Mouse (Mus musculus): ENCODE measurements at regions not wholly inside any gene's neighbourhood (a gene's known extent, or its start where the extent isn't known, plus 50 kb on each side); places are given as distances from the start of the nearest gene placed in this dataset.
A peak's percentile ranks its signal among the peaks of the same experiment; 100 is the strongest.
"Not testable (repeated sequence)": the region's sequence is repeated elsewhere in the genome, so short reads cannot be mapped to it uniquely, and the experiment has no call there.

DNA sequence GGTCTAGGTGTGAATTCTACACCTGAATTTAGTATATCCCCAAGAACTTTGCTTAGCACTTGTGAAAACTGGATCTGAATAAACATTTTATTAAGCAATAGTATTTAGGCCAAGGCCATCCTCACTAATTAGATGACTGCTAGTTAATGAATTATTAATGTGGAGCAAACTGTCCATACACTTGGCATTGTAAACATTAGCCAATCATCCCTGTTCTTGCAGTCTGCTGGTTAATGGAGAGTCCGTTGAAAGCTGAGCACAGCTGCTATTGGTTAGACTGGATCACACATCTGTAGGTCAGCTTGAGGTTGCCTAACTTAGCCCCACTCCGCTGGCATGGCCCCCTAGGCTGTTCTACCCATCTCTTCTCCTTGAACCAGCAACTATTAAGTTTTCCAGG lies 826.2 kb upstream of the 4930452B06Rik start:
- no peak for DNase-seq

DNA sequence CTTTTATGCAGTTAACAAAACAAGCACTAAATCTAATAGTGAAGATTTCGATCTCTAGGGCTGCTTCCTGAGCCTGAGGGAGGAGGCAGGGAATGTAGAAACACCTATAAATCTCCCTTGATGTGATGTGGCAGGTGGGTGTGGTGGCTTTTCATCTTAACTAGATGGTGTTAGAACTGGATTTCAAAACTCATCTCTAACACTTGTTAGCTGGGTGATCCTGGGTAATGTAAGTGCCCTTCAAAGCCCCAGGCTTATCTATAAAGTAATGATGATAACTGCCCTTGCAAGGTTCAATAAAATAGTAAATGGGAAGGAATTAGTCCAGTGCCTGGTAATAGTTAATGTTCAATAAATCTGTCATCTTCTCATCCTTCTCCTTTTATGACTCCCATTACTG lies 822.5 kb upstream of the 4930452B06Rik start:
- no peak for DNase-seq

DNA sequence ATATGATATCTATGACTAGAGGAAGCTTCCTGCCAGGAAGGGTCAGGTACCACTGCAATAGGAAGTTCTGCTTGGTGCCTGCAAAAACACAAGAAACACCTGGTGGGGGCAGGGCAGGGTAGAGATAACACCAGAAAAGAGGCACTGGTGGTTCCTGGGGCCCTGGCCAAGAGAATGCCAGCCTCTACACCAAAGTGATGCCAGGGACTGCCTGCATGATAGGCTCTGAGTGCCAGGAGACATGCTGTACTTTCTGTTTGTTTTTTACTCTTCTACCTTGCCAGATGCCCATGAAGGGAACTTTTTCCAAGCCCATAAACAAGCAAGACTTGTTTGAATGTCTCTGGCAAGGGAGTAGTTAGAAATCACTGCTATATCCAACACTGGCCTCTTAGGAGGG lies 812.9 kb upstream of the 4930452B06Rik start:
- no peak for DNase-seq

DNA sequence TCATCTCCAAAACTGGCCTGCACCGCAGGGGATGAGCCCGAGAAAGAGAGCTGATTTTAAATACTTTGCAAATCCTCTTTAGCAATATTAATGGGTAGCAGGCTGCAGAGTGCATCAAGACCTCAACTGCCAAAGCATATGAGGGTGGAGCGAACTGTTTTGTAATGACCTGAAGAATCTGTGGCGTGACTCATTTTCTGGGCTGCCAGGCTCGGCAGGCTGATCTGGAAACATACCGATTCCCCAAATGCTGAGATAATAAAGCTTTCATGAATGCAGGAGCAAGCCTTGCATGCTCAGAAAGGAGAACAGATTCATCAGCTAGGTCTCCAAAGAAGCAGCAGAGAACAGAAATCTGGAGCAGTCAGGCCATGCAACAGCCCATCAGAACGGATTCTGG lies 809.1 kb upstream of the 4930452B06Rik start:
- peak; percentile 18 for DNase-seq

DNA sequence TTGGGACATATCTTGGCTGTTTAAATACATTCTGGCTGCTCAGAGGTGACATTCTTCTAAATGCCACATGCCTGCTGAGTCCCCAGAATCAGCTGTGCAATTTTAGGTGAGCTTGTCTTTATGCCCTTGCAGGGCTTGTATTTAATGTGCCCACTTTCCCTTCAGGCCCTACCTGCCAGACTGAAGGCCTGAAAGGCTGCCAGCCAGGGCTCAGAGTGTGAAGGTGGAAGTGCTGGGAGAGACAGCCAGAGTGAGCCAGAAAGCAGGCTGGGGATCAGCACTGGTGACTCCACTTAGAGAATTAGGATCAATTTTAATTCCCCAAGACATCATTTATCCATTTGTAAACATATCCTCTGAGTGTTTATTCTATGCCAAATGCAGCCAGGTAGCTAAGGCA lies 803.6 kb upstream of the 4930452B06Rik start:
- no peak for DNase-seq

DNA sequence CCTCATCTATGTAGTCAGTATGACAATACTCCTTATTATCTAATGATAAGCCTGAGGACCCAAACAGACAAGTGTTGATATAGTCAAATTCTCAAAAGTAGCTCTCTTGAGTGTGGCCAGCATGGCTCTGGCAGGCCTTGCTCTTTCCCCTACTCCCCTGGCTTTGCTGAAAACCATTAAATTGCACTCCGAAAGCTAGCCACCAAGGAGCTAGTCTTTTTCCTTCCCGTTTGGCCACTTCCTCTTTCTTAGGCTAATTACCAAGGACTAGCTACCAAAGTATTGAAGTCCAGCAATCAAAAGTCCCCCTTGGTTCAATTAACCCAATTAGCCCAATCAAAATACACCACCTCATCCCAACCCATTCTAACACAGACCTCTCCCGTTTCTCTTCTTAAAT lies 802.6 kb upstream of the 4930452B06Rik start:
- no peak for DNase-seq

DNA sequence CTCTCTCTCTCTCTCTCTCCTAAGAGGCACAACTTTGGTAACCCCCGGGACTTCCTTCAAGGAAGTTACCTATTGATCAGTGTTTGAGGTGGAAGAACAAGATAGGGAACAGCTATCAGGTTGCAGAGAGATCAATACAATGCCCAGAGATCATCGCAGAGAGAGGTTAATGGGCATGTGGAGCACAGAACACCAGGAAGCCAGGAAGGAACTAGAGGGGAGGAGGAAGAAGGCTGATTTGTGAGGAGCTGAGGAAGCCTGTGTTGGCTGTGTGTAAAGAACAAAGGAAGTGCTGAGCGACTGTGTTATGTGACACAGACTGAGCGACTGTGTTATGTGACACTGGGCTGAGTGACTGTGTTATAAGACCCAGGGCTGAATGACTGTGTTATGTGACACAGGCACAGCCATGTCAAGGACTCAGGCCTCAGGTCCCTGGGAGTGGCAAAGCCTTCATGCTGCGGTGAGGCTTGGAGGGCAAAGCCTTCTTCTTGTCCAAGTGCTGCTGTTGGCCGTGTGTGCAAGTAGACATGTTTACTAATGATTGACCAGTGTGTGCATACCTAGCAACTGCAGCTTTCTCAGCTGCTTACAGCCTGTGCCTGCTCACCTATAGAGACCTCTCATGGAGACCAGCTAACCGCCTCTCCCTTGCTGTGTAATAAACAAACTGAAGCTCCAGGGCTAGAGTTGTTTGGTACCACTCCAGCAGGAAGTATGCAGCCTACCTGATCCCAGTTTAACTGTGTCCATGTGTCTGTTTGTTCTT lies 801.8 kb upstream of the 4930452B06Rik start:
- DNase-seq, result no peak

DNA sequence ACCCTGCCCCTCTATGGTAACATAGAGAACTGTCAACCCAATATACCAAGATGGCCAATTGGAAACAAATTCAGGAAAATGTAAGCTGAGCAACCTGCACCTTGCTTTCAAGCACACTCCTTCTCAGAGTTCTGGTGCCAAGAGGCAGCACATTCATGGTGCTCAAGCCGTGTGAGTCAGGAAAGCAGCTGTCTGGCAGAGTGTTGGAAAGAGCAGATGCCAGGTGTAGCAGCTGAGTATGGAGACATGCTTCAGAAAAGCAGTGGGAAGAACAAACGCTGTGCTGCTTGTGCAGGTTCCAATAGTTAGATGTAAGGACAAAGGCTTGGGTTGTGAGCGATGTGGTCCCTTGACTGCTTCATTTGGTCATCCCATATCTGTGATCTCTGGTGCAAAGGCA lies 794.0 kb upstream of the 4930452B06Rik start:
- no peak for DNase-seq

DNA sequence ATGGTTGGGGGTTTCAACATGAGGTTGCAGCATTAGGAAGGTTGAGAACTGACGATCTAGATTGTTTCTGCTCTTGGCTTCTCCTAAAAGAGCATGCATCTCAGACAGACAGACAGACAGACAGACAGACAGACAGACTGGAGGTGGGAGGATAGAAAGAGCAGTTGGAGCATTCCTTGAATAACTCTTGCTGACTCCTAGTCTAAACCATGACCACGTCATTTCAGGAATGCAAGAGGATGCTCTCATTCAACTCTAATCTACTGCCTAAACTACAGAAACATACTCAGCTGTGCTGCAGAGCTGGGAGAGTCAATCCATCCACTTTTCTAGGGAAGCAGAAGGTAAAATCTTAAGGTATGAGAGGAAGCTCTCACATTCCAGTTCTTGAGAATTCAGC lies 792.8 kb upstream of the 4930452B06Rik start:
- DNase-seq, result no peak

DNA sequence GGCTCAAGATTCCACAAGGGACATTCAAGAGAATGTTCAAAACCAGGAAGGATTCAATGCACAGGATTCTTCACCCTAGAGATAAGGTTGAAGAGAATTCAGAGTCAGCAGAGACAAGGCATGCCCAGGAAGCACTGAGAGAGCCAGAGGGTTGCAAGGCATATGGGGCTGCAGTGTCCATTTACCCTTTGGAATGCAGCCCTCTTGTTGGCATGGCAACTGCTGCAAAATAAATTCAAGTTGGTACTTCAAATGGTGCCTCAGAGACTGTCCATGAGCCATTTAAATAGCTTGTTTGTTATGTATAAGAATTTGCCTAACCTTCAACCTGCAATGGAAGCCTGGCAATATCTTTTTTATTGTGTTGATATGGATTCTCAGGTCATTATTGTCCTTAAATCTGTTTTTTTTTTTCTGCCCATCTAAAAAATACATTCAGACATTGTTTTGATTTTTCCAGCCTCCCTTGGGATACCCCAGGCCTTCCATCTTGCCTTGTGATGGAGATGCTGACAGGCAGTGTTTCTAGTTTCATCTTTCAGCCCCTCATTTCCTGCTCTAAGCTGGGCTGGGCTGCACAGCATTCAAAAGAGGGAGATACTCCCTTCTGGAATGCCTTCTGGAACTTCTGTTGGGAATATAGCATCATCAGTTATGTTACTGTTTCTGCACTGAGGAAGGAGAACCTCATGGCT lies 791.9 kb upstream of the 4930452B06Rik start:
- DNase-seq, result no peak

DNA sequence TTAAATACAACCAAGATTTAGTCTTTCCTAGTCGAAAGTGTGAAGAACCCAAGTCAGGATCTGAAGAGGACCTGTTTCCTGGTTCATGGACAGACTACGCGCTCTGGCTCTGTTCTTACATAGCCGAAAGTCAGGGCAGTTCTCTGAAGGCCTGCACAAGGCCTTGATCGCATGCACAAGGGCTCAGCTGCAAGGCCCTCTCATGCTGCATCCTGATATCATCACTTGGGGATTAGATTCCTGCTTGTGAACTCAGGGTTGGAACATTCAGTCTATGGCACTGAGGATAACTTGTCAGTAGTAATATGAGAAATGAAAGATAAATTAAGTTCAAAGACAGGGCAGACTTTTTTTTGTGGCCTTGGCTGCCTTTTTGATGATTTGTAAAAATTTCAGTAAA lies 789.9 kb upstream of the 4930452B06Rik start:
- peak; percentile 30 for DNase-seq

DNA sequence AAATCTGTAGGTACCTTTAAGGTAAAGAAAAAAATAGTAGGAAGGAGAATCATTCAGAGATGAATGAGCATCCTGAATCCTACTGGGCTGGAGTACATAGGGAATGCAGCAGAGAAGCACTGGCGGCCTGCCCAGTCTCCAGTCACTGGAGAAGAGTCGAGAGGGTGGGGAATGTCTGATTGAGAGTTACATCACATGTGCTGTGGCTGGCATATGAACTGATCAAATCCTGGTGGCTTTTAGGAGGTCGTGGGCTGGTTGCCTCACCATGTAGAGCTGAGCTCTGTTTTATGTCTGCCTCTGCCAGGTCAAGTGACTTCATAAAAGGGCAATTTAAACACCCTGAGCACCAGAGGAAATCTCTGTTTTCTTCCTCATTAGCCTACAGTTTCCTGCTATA lies 783.9 kb upstream of the 4930452B06Rik start:
- peak; percentile 77 for DNase-seq

DNA sequence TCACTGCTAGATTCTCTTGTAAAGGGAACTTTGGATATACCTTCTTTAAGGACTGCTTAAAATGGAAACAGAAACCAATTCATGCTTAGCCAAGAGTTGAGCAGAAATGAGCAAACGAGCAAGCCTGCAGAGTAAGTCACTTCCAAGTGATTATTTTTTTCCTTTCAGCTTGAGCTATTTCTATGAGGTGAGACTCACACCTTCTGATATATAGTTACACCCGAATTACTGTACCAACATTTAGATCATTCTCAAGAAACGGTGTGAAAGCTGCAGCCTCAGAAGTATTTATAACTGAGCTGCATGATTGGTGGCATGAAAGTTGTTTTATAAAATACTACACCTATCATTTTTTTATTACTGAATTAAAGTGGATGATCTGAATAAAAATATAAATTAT lies 771.9 kb upstream of the 4930452B06Rik start:
- no peak for DNase-seq

DNA sequence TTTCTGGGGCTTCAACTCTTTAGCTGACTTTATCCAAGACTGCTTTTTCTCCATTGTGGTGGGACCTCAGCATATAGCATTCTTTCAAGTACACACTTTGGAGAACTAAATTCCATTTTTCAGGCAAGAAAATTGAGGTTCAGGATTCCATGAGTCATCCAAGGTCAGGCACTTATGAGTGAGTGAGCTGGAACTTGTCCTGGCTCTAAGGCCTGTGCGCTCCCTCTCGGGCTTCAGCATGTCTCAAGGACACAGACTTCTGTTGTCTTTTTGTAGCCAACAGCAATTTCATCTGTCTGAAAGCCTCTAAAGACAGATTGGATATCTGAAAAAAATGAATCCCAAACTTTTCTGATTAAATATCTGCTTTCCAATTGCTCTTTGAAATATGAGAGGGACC lies 769.1 kb upstream of the 4930452B06Rik start:
- DNase-seq, result peak; percentile 12

DNA sequence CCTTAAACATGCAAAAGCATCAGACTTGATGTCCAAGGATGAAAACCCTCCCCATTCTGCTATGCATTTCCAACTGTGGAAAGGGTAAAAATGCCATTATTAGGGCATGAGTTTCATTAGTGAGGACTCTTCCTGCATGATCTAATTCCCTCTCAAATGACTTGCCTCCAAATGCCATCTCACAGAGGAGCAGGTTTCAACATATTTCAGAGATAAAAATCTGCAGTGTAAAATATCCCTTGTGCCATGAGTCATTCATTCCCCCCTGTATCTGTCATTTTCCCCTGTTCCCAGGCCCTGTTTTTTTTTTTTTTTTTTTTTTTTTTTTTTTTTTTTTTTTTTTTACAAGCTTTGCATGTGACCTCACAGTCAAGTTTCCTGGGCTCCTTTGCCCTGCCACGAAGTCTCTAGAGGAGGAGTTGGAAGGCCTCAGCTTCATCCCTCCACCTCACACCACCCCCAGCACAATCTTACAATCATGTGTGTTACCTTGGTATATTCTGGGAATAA lies 767.1 kb upstream of the 4930452B06Rik start:
- DNase-seq, result no peak

DNA sequence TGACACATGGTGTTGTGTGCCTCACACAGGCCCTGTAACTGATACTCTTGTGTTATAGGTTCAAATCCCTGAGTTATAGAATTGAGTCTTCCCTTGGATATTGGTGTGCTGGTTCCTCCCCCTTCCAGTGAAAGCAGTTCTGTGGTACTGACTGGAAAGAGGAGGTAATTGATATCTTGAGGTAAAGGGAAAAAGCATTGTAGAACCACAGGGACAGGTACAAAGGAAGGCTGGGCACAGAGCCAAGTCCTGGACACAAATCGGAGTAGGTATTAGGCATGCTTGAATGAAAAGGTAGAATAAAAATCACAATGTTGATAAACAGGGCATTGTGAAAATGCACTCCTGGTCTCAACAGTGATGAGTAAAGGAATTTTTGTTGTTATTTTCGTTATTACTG lies 765.8 kb upstream of the 4930452B06Rik start:
- no peak for DNase-seq

DNA sequence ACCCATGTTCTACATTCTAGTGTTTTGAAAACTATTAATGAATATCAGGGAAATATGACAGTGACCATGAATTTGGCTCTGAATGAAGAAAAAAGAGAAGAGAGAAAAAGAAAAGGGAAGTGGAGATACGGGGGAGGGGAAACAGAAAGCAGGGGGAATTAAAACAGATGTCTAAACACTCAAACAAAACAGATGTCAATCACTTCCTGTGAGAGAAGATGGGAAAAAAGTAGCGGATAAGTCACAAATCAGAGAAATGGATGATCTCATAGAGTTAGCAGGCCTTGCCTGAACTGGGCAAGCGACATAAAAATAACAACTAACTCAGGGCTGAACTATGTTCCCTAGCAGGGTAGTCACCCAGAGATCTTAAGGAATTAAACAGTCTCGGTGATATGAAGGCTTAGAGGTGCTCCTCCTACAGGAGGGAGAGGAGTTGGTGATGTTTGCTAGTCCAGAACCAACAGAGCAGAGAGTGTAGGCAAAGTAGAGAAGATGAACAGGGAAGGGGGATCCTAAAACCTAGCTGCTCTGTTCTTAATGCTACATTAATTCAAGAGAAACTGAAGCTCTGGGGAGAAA lies 745.9 kb upstream of the 4930452B06Rik start:
- DNase-seq, result no peak

DNA sequence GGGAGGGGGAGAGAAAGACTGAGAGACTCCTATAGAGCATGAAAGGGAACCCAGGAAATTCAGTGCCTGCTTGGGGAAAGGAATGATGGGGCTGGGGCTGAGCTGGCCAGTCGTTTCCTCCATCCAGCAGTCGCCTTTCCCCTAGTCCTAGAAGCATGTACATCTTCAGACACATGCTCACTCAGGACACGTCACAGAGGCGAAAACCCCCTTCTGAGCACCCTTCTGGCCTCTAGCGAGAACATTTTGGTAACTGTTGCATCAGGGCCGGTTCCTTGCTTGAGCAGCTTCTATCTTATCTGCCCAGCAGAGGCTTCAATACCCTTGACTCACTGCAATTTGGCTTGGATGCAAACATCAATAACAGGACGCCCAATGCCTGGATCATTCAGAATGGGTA lies 737.6 kb upstream of the 4930452B06Rik start:
- no peak for DNase-seq

DNA sequence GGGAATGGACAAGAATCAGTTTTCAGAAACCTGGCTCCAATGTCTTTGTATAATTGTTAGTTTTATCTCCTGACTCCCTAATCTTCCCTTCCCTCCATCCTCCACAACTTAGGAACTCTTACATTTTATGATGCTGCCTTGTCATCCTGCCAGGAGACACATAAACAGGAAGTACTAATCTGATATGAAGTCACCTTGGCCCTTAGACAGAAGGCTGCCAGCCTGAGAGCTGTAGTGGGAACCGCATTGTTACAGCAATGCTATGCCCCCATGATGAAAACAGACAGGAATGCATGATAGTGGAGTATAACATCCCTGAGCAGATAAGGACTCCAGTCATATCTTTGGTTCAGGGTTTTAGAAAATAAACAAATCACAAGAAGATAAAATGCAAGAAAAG lies 734.8 kb upstream of the 4930452B06Rik start:
- DNase-seq, result no peak

DNA sequence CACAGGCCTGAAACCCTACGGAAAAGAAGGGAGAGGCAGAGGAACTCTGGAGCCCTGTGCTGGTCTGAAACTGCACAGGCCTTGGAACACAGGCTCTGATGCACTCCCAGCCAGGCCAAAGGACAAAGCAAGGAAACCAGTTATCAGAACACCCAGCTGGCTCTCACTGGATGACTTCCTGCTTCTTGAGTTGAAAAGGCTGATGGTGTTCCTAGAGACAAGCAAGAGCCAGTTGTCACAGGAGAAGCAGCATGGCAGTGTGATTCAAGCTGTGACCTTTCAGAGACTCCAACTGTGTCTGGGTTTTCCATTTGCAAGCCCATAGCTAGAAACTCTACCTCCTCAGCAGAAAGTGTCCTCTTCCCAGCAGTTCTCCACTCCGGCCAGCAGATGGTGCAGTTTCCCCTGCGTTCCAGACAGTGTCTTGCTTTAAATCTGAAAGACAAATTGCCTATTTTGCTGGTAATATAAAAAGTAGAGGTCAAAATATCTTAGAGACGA lies 727.3 kb upstream of the 4930452B06Rik start:
- peak; percentile 84 for DNase-seq

DNA sequence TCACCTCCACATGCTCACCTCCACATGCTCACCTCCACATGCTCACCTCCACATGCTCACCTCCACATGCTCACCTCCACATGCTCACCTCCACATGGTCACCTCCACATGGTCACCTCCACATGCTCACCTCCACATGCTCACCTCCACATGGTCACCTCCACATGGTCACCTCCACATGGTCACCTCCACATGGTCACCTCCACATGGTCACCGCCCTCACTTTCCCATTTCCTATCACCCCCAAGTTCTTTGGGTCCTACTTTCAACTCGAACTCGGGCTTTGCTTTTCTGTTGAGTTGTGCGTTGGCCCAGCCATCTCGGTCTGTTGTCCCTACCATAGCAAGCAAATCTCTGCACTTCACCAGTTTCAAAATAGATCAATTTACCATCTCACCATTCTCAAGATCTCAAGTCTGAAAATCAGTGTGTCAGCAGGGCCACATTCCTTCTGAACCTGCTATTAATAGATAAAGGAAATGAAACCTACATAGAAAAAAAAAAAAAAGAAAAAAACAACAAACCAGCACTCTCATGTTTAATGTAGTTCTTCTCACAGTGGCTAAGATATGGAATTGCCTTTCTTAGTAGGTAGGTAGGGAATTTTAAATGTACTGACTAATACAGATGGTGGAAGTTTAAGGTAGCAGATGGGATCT lies 724.0 kb upstream of the 4930452B06Rik start:
- DNase-seq, result not testable (repeated sequence)

DNA sequence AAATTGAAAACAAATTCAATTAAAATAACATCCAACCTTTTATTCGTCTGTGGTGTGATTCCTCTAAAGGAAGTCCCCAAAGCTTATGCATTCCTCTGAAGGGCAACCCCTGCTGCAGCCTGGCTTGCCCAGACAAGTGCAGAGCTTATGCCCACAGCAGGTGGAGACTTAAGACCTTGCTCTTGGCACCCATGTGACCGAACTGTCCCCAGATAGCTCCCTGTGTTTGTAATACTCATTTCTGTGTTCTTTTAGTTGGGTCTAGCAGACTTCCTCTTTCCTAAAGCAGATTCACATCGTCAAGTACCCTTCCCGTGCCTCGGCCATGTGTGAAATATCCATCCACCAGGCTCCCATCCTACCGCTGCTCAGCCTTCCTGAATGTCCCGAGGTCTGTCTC lies 723.1 kb upstream of the 4930452B06Rik start:
- DNase-seq, result no peak
